Mouse (Mus musculus): ENCODE data around the gene Zfr. TPM values are rescaled to one million over a fixed set of nuclear protein-coding genes. Genes with fewer than 3 reads are reported as not detected.

Zfr gene
- total RNA-seq (2021): 100 to 1,000 TPM; 180 to 189 TPM
- long read RNA-seq, experiment 1, full-length matches to known transcripts: 20 of 40 reads
- long read RNA-seq, experiment 1, partial matches to known transcripts: 7 of 40 reads
- long read RNA-seq, experiment 1, other reads (novel, unspliced or antisense): 13 of 40 reads
- long read RNA-seq, experiment 2, full-length matches to known transcripts: 25 of 92 reads
- long read RNA-seq, experiment 2, partial matches to known transcripts: 48 of 92 reads
- long read RNA-seq, experiment 2, other reads (novel, unspliced or antisense): 19 of 92 reads

DNA sequence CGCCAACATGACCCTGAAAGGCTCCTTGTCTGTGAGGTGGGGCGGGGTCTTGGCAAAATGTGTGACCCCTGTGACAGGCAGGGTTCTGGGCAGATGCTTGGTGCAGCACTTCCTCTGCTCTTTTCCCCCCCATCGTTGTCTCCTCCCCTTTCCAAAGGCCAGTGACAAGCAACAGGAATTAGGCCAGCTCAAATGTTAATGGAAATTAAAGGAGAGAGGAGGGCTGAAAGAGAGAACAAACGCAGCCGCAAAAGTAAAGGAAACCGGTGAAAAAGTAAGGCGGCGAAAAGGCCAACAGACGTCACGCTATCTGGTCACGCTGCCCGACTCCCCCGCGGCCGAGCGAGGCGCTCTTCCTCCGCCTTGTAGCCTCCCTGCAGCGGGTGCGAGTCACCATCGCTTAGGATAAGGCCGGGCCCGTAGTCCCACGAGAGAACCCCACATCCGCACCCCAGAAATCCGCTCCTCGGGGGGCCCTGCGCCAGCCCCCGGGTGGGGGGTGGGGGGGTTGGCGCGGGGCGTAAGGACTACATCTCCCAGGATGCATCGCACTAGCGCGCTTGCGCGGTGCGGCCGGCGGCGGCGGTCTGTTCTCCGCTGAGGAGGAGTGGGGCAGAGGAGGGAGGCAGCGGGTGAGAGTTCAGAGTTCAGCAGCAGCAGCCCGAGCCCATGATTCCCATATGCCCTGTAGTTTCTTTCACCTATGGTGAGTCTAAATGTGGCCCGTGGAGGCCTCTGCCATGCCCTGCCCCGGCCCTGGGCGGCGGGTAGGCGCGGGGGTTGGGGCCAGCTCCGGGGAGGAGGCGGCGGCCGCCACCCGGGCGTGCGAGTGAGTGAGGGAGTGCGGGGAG, at the start of gene Zfr:
TSS of gene Zfr (plus strand) at position 590 of the 851 bp plus-strand sequence.
- peak; percentile 89 to 92 for DNase-seq (ENCODE audit: low spot score in 2 of 2)

DNA sequence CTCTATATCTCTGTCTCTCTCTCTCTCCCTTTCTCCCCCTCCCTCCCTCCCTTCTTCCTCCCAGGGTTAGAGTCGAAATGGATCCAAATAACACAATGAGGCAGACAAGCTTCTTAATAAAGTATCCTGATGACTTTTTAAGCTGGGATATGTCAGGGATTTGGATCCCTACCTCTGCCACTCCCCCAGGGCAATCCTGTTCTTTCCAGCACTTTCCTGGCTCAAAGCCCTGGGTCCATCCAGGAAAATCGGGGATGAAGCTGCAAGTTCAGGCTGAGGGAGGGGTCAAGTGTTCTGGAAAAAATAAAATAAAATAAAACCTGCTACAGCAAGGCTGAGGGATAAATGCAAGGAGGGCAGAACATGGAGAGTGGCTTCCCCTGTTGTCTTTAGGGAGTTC, 49.7 kb upstream of the Zfr start:
- DNase-seq (ENCODE audit: low spot score in 2 of 2): no peak

DNA sequence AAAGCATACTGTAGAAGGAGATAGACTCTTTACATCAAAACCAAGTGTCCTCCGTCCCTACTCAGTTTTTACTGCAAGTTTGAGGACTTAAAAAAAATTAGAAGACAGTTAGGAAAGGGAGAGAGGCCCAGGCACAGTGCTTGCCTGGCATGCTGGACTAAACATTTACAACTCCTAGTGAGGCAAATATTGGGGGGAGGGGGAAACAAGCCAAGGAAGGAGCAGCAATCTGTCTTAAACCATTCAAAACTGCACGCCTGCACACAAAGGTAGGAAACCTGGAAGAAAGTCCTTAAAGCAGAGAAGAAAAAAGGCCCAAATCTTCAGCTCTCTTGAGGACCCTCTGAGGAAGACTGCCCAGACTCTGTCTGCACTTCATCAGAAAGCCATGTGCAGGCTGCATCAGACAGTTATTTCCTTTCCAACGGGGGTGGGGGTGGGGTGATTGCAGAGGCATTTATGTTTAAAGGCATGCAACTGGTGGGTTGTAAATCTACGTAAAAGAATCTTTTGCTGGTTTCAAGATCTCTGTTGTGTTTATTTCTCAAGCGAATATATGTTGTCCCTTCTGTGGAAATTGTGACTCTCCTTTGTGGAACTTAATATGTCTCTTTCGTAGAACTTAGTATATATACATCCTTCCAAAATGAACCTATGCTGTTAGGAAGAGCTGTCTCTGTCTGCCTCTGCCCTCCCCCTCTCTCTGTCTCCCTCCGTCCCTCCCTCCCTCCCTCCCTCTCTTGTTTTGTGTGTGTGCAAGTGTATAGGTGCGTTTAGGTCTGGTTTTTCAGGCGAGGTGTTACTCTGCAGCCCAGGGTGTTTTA, 49.0 kb upstream of the Zfr start:
- no peak for DNase-seq (ENCODE audit: low spot score in 2 of 2)

DNA sequence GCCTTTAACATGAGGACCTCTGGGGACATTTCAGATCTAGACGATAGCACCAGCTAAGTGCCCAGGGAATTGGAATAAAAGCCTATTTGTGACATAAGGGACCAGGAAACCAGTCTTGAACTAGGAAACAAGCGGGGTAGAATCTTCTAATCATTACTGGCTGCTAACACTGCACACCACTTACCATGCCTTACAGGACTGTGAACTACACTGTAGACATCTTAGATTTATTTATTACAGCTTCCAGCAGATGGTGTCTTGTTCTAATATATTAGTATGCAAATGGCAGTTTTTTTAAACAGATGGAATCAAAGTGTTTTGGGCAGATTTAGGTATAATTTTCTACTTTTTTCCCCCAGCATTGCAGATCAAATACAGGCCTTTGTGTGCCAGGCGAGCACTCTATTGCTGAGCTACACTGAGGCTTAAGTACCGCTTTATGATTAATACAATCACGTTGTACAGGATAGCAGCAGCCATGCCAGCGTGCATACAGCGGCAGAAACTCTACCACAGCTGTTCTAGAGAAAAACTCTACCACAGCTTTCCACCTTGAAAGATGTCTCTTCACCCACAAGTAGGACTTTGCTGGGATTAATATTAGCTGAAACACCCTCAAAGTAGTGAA, 44.8 kb upstream of the Zfr start:
- no peak for DNase-seq (ENCODE audit: low spot score in 2 of 2)

DNA sequence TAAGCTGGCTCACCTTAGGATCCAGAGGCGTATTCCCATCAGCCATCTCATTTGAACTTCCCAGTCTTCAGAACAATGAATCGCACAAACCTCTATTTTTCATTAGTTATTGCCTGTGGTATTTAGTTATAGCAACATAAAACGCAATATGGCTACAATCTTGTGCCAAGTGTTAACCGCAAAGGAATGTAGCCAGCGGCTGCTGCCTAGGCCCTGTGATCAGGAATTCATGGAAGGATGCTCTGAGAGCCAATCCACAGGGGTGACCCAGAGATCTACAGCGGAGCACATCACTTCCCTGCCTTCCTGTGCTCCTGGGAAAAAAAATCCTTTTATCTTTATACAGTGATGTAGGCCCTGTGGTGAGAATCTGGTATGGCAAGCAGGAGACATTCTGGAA, 43.2 kb upstream of the Zfr start:
- DNase-seq (ENCODE audit: low spot score in 2 of 2): no peak

DNA sequence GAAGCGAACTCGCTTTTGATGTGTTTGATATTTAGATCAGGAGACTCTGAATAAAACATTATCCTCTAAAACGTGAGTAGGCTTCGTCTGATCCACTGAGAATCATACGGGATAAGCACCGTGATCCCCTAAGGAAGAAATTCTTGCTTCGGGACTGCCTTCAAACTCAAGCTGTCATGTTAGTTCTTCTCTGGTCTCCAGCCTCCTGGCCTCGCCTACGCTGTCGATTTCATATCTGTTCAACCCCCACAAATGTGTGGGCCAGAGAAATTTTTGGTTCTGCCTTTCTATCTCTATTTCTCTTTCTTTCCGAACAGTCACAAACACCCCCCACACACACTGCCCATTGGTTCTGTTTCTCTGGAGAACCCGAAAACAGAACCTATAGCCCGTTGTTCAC, 35.3 kb upstream of the Zfr start:
- no peak for DNase-seq (ENCODE audit: low spot score in 2 of 2)

DNA sequence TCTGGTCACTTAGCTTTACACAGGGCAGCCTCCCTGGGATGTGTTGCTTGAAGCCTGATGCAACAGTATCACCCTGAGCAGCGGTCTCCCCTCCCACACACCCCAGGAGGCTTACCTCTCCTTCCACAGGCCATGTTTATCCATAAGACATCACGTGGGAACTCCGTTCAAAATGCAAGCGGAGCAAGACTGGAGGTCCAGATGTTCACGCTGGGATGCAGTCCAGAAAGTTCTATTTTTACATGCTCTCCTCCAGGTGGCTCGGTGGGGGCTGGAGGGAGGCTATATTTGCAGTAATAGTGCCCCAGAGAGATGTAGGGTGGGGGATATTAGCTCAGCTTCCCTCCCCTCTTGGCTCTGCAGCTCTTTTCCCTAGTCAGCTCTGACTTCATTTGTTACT, 33.5 kb upstream of the Zfr start:
- DNase-seq (ENCODE audit: low spot score in 2 of 2): no peak

DNA sequence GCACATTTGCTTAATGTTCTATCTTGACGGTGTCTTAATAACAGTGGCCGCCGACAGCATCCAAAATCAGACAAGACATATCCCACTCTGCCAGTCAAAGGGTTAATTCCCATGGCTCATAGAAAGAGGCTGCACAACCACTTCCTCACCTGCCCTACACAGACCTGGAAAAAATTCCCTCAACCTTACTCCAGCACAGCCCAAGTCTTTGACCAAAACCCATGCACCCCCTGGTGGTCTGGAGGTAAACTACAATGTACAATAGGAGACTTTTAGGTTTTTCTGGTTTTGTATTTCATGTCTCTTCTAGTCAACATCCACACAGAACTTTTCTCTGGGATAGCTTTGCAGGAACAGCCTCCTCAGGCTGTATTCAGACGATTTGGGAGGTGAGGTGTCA, 32.8 kb upstream of the Zfr start:
- DNase-seq (ENCODE audit: low spot score in 2 of 2): peak in 1 of 2 experiments; percentile 16

DNA sequence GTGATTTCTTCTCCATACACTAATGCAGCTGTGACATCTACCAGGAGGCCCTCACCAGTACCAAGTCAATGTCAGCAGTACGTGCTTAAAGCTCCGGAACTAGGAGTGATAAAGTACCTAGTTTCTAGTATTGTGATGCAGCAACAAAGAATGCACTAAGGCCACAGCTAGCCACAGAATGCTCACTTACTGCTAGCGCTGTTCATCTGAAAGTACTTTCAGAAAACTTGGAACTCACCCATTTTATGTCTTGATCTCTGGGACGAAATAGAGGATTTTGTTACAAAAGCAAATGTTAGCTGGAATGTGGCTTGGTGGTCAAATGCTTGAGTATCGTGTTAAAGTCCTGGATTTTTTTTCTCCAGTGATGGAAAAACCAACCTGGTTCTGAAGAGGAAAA, 30.0 kb upstream of the Zfr start:
- DNase-seq (ENCODE audit: low spot score in 2 of 2): no peak

DNA sequence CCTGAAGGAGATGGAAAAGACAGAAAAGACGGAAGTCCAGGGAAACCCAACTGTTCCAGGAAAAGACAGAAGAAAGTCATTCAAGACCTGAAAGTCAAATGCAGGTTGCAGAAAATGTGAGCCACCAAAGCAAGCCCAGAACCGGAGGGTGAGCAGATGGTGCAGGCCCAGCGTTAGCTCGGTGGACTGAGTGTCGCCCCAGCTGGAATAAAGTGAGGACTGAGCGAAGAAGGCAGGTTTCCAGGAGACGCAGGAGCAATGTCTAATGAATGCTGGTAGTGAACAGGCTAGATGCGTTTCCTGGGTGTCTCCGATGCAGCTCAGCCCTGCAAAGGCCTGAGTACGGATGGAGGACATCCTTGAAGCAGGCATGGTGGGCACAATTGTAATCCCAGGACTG, 29.5 kb upstream of the Zfr start:
- DNase-seq (ENCODE audit: low spot score in 2 of 2): no peak

DNA sequence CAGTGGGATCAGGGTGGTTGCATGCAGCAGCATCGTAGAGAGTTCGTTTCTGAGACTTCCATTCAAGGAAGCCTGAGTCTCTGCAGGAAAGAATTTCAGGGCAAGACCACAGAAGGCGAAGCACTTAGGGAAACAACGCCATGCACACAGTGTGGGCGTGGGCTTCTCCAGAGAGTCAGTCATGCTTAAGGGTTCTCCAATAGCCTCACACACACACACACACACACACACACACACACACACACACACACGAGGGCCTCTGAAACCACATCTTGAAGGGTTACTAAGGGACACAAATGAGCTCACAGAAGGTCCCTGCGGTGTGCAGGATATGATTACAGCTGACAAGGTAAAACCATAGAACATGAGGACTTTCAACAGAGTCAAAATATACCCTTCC, 27.5 kb upstream of the Zfr start:
- no peak for DNase-seq (ENCODE audit: low spot score in 2 of 2)

DNA sequence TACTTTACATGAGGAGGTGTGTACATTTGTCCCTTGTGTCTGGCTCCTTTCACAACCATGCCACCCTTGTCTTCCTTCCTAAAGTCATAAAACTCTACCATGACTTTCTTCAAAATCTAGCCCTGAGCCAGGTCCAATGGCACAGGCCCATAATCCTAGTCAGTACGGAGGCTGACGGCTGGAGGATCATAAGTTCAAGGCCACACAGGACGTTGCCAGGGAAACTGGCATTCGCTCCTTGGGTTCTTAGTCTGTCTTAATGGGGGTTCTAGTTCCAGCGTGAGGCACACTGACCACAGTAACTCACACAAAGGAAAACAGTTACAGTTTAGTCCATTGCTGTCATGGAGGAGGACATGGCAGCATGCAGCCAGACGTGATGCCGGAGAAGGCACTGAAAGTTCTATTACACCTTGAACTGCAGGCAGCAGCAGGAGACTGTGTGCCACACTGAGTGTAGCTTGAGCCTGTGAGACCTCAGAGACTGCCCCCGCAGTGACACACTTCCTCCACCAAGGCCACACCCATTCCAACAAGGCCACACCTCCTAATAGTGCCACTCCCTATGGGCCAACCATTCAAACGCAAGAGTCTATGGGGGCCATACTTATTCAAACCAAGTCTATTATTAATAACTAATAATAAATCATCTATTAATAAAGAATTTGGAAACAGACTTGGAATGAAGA, 26.5 kb upstream of the Zfr start:
- DNase-seq (ENCODE audit: low spot score in 2 of 2): no peak

DNA sequence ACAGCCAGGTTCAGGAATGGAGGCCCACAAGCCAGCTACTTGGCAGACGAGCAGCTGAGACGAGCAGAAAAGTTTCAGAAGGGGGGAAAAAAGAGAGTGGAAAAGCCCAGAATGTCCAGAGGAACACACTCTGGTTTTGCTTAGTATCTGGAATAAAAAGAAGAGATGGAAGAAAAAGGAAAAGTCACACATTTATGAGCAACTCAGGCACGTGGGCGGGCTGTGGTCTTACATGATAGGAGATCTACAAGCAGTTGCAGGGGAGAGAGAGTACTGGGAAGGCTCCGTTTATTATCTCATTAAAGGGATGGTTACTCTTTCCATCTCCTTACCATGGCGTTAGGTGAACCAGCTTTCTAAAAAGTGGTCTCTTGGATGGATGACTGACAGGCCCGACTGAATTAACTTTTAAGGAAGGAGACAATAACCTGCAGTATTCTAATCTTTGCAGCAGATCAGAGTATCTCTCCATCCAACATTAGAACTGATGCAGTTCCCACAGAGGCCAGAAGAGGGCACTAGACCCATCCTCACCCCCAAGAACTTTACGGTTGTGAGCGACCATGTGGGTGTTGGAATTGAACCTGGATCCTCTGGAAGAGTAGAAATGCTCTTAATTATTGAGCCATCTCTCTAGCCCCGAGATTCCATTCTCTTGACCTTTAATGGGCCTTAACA, 25.7 kb upstream of the Zfr start:
- peak in 1 of 2 experiments; percentile 14 for DNase-seq (ENCODE audit: low spot score in 2 of 2)

DNA sequence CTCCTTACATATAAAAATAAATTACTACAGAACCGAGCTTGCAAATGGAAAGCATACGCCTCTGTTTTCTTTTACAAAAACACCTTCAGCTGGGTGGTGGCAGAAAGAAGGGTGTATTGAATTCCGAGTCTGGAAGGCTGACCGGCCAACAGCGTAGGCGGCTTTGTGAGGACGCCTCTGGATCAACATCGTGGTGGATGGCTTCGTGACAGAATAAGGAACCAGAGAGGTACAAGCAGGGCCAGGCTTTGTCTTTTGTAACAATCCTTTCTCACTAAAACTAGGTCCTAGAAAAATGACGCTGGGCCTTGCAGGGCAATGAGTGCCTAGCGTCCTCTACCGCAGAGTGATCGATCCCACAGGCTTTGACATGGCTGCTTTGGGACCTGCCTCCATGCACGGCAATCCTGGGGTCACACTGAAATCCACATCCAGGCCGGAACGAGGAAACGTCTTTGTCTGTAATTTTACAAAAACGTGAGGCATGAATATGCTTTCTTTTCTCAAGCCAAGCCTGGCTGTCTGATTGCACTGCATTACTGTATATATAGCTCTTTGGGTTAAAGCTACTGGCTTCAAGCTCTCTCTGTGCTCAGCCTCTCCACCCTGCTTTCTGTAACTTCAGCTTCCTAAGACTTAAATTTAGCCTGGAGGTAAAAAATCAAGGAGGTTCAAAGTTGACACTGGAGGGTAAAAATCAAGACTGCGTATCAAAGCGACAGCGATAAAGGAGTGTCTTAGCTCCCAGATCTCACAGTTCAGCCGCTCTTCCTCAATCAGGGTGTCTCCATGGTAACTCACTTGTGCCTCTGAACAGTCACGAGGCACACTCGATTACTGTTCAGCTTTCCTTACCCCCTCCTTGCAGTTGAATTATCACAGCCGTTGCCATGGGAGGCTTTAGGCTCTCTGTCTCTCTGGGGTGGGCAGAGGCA, 24.3 kb upstream of the Zfr start:
- no peak for DNase-seq (ENCODE audit: low spot score in 2 of 2)

DNA sequence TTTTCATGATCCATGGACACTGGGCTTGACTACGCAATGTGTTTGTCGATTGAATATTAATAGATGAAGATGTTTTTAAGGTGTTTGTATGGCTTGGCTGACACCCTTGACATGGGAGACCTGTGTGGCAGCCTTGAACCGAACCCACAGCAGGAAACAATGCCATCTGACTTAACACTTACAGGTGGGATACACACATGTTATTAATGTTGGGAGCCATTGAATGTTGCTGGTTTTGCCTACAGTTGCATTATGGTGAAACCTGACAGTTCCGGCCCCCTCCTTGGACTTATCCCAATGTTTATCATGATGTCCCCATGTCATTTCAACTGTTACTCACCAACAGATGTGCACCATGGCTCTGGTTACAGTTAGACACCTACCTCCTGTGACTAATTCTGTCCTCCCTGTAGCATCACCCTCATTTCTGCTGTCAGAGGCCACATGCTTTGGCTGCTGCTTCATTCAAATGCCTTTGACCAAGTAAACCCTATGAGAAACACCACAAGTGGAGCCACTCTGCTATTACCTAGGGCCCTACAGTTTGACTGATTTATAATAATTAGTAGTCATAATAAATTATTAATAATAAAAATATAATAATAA, 23.6 kb upstream of the Zfr start:
- no peak for DNase-seq (ENCODE audit: low spot score in 2 of 2)

DNA sequence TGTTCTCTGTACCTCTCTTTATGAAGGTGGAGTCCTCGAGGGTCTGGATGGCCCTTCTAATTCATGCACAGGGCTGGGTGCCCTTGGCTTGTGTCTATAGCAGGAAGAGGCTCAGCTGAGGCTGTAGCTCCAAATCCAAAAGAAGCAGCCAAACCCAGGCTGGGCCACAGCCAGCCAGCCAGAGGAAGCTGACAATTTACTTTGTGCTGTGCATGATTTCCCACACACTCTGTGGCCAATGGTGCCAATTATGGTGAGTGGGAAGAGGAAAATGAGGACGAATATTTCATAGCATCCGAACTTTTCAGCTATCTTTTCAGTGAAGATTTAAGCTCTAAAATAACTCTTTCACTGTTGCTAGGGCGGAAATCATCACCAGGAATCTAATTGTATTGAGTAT, 21.2 kb upstream of the Zfr start:
- no peak for DNase-seq (ENCODE audit: low spot score in 2 of 2)

DNA sequence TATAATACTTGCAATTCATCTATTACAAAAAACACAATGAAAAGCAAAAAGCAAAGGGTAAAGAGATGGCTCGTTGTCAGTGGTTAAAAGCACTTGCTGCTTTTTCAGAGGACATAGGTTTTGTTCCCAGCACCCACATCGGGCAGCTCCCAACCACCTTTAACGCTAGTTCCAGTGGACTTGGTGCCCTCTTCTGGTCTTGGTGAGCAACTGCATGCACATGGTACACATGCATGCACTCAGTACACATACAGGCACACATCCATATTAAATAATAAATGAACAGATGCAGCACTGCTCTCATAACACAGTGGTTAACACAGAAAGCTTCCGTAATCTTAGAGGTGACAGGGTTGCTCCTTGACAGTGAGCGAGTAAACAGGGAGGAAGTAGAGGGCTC, 20.3 kb upstream of the Zfr start:
- DNase-seq (ENCODE audit: low spot score in 2 of 2): no peak

DNA sequence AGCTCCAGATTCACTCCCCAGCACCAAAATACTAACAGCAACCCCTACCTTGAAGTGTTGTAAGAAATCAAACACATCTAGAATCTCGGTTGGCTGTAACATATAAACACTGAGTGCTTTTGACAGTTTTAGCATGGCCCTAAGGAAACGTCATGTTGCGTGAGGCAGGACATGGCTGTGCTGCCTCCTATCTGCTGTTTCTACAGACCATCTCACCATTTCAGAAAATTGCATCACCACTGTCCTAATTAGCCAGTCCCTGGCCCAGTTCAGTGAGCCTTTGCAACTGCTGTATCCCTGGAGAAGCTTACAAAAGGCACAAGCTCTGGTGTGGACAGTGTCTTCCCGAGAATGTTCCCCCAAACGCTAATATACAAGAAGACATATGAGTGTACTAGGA, 16.7 kb upstream of the Zfr start:
- no peak for DNase-seq (ENCODE audit: low spot score in 2 of 2)

DNA sequence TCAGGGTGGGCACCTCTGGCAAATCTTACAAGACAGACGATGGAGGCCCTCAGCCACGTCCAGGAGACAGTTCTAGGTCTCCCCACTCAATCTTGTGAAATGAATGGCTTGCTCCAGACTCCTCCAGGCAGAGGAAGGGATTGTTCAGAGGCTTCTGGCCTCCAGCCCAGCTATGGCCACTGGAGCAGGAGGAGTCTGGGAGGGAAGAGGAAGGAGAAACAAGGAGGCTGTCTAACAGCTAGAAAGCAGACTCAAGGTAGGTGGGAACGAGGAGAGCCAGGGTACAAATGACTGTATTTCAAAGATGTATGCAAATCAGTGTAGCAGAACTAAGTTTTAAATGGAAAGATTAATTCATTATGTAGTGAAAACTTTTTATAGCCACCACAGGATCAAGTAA, 13.9 kb upstream of the Zfr start:
- no peak for DNase-seq (ENCODE audit: low spot score in 2 of 2)
